In genomic region chr11:29203653-29204052, GRCm38 (mm10) we compare ENCODE assay signal across 15 mouse cellular contexts. TPM values are rescaled to one million over a fixed set of nuclear protein-coding genes. Genes with fewer than 3 reads are reported as not detected.
DNase-seq lines count a peak whose midpoint lies in the region; ATAC-seq and TF ChIP-seq lines count a peak whose summit lies in the region.
"Had no signal": no experiment of that assay in that cellular context is flagged by ENCODE, and none has a peak within 500 bp of the region (broad histone marks: within the 10 kb centered on the region; RNA-seq: fewer than 3 reads in every experiment).

No protein-coding gene starts in this region.

- no peak for TF ChIP-seq EP300 in lung, postnatal 0 days (IDR thresholded peaks at IDR 0.05)

- H3K9me3 ChIP-seq in lung, postnatal 0 days (ENCODE audit: low read length): no peaks in the 10 kb centered on the region
- H3K9me3 ChIP-seq: forebrain, embryonic 15.5 days; heart, embryonic 13.5 days; hindbrain, embryonic 13.5 days; neural tube, embryonic 15.5 days had no signal

- no peaks in the 10 kb centered on the region for H3K27me3 ChIP-seq in lung, postnatal 0 days (replicated peaks; ENCODE audit: insufficient read depth, low read length)
- H3K27me3 ChIP-seq: forebrain, embryonic 15.5 days; heart, embryonic 13.5 days; hindbrain, embryonic 13.5 days; neural tube, embryonic 15.5 days had no signal

- H3K27ac ChIP-seq in gastrocnemius, adult 2 months: no peak overlapping the region
- no peak overlapping the region for H3K27ac ChIP-seq in lung, postnatal 0 days (ENCODE audit: low read length)
- H3K27ac ChIP-seq: forebrain, embryonic 15.5 days; heart, embryonic 13.5 days; hindbrain, embryonic 13.5 days; neural tube, embryonic 15.5 days had no signal

- no peak overlapping the region for H3K4me2 ChIP-seq in lung, postnatal 0 days (replicated peaks; ENCODE audit: low read depth, low read length)
- H3K4me2 ChIP-seq: forebrain, embryonic 15.5 days; heart, embryonic 13.5 days; hindbrain, embryonic 13.5 days; neural tube, embryonic 15.5 days had no signal

- H3K4me1 ChIP-seq in lung, postnatal 0 days (ENCODE audit: insufficient read depth, low read depth, low read length): no peaks in the 10 kb centered on the region
- H3K4me1 ChIP-seq: forebrain, embryonic 15.5 days; heart, embryonic 13.5 days; hindbrain, embryonic 13.5 days; neural tube, embryonic 15.5 days had no signal

- no peak overlapping the region for H3K4me3 ChIP-seq in gastrocnemius, adult 2 months
- H3K4me3 ChIP-seq in lung, postnatal 0 days (ENCODE audit: low read depth, low read length): no peak overlapping the region
- H3K4me3 ChIP-seq: forebrain, embryonic 15.5 days; heart, embryonic 13.5 days; hindbrain, embryonic 13.5 days; neural tube, embryonic 15.5 days had no signal

- DNase-seq in gastrocnemius, adult 2 months: no peak
- DNase-seq in gastrocnemius, postnatal 10 days: no peak
- peak; percentile 14 for DNase-seq in lung, postnatal 0 days (ENCODE audit: low spot score)
- no peak for DNase-seq in lung, postnatal 4 days
- peak; percentile 18 for DNase-seq in R1 (ENCODE audit: low read depth, low spot score)
- DNase-seq in retina, embryonic 14.5 days (ENCODE audit: low spot score): peak; percentile 13
- DNase-seq in heart, postnatal 25 days (ENCODE audit: low spot score): no peak
- DNase-seq: cerebellum, adult 11 months; gastrocnemius, postnatal 25 days; kidney, adult 9 months had no signal

- intact Hi-C loops in gastrocnemius, adult 2 months (cut with DNase I): no loop called here
- intact Hi-C loops in heart, postnatal 25 days (cut with DNase I): no loop called here

- peaks cover 28% of the 10 kb centered on the region; the same call in 1 of the 2 replicates for H3K36me3 ChIP-seq in lung, postnatal 0 days (ENCODE audit: insufficient read depth, low read length)

- ATAC-seq in lung, postnatal 0 days: no peak
- no peak for ATAC-seq in megakaryocyte, adult 5-6 weeks (ENCODE audit: poor library complexity, severe bottlenecking)
- ATAC-seq: forebrain, embryonic 15.5 days had no signal

- no peak overlapping the region for H3K9ac ChIP-seq in lung, postnatal 0 days (replicated peaks; ENCODE audit: low read depth)
- H3K9ac ChIP-seq: forebrain, embryonic 15.5 days; heart, embryonic 13.5 days; hindbrain, embryonic 13.5 days; neural tube, embryonic 15.5 days had no signal

- 79% methylated on average over 5 of the region's 5 CpGs for WGBS in lung, postnatal 0 days

- peak; percentile 46 for TF ChIP-seq CTCF in gastrocnemius, adult 2 months (IDR thresholded peaks at IDR 0.05)
- peak; percentile 39 for TF ChIP-seq CTCF in lung, postnatal 0 days (IDR thresholded peaks at IDR 0.05)

RNA-seq across cellular contexts. Expression of gene Ppp4r3b, which starts 31.0 kb away (rescaled TPM):
- total RNA-seq in gastrocnemius, adult 2 months (2021): 10 to 100 TPM; 25.9 to 33.0 TPM
- total RNA-seq in gastrocnemius, postnatal 10 days (2021): 10 to 100 TPM; 32.3 to 33.1 TPM
- 56.7 and 64.5 TPM in 2 replicates for polyA plus RNA-seq in lung, postnatal 0 days (2015; fragmentation: Nextera tagmentation; extraction: Ambion mirVana)
- 89.9 and 105 TPM in 2 replicates for total RNA-seq in megakaryocyte, adult 5-6 weeks (2015)
- 162 and 172 TPM in 2 replicates for total RNA-seq in megakaryocyte, adult 5-6 weeks (2017)
- 10 to 100 TPM; 32.8 to 33.2 TPM for total RNA-seq in heart, postnatal 25 days (2021)

RNA-seq across cellular contexts. Expression of gene Cfap36, which starts 43.6 kb away (rescaled TPM):
- 1 to 10 TPM; 7.8 to 8.2 TPM for total RNA-seq in gastrocnemius, adult 2 months (2021)
- total RNA-seq in gastrocnemius, postnatal 10 days (2021): 10 to 100 TPM; 13.9 to 16.6 TPM
- 49.3 and 54.4 TPM in 2 replicates for polyA plus RNA-seq in lung, postnatal 0 days (2015; fragmentation: Nextera tagmentation; extraction: Ambion mirVana)
- total RNA-seq in megakaryocyte, adult 5-6 weeks (2015): 25.8 and 26.0 TPM in 2 replicates
- 28.6 and 33.9 TPM in 2 replicates for total RNA-seq in megakaryocyte, adult 5-6 weeks (2017)
- total RNA-seq in heart, postnatal 25 days (2021): 10 to 100 TPM; 12.8 to 16.0 TPM

Comparison
In these comparisons a context has a peak if more than half of its experiments do, and no peak if none do; other contexts are left out.
1. DNase-seq: peak in lung, postnatal 0 days (single experiment), R1 (single experiment) and retina, embryonic 14.5 days (single experiment); none in gastrocnemius, adult 2 months (single experiment), gastrocnemius, postnatal 10 days (single experiment), lung, postnatal 4 days (0 of 2) and heart, postnatal 25 days (single experiment).